Mouse (Mus musculus): ENCODE results near the gene Bola2.
A peak's percentile ranks its signal among the peaks of the same experiment; 100 is the strongest.

The Bola2 gene

GRCm38 (mm10) chr7:126710266-126710665 lies 15.1 kb downstream of the Bola2 start:
- DNase-seq, result no peak

DNA sequence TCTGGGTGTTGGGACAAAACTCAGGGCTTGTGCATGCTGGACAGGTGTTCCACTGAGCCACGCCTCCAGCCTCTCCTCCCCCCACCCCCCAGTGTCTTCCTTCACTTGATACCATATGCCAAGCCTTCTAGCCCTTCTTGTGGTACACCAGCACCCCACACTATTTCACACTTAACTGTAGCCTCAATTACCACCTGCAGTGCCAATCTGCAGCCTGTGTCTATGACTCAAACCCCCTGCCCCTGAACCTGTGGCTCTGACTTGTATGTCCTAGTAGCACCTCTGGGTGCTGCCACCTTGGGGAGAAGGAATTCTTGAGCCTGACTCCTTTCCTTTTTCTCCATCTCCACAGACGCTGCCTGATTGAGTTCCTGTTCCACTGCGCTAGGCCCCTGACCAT lies 16.7 kb downstream of the Bola2 start:
- no peak for DNase-seq

DNA sequence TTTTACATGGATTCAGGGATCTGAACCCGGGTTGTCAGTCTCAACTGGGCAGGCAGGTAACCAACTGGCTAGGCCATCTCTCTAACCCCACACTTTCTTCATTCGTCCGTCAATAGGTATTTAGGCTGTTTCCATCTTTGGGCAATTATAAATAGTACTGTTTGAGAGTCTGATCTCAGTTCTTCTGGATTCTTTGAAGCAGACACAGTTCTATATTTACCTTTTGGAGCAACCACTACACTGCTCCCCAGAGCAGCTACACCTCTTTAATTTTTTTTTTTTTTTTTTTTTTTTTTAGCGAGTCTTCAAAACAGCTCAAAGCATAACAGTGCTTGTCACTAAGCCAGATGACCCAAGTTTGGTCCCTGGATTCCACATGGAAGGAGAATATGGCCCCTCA lies 20.5 kb downstream of the Bola2 start:
- DNase-seq, result no peak

- peak; percentile 59 for DNase-seq
Observed at GRCm38 (mm10) chr7:126717566-126717965, 22.4 kb downstream of the Bola2 start.

DNA sequence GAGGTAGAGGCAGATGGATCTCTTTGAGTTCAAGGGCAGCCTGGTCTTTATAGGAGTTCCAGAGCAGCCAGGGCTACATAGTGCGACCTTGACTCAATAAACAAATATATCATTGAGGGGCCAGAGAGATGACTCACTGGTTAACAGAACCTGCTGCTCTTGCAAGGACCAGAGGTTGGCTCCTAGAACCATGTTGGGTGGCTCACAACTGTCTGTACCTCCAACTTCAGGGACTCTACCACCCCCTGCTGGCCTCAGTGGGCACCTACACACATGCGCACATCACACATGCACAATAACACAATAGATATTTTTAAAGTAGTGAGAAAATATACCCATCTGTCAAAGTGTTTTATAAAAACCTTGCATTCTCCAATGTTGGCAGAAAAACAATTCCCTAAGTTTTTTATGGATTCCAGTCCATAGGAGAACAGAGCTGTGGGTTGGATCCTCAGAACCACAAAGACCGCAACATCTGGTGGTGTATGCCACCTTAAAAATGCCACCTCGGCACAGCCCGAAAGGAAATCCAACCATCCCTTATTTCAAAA lies 23.7 kb downstream of the Bola2 start:
- no peak for DNase-seq

- DNase-seq, result no peak
Observed at GRCm38 (mm10) chr7:126721635-126722034, 26.4 kb downstream of the Bola2 start.

DNA sequence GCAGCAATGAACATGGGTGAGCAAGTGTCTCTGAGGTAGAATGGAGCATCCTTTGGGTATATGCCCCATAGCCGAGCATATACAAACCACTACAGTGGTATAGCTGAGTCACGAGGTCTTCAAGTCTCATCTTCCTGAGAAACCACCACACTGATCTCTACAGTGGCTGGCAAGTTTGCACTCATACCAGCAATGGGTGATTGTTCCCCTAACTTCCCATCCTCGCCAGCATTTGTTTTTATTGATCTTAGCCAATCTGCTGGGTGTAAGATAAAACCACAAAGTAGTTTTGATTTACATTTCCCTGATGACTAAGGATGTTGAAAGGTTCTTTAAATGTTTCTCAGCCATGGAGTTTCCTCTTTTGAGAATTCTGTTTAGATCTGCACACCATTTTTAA lies 29.9 kb downstream of the Bola2 start:
- no peak for DNase-seq

- DNase-seq, result no peak
Observed at GRCm38 (mm10) chr7:126725667-126726066, 30.5 kb downstream of the Bola2 start.

DNA sequence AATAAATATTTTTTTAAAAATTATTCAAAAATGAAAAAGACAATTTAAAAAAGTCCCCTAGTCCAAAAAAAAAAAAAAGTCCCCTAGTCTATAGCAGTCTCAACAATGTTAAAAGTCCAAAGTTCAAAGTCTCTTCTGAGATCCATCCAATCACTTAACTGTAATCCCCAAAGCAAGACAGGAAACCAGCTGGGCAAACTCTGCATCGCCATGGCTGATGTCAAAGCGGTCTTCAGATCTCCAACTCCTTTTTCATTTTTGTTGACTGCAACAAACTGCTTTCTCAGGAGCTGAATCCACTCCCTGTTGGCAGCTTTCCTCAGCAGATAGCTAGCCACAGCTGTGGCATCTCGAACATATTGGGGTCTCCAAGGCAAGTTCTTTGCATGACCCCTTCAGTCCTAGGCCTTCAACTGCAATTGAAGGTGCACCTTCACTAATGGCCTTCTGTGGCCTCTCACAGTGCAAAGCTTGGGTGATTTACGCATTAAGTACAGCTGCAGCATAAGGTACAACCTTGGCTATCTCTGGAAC lies 35.1 kb downstream of the Bola2 start:
- peak; percentile 68 for DNase-seq

DNA sequence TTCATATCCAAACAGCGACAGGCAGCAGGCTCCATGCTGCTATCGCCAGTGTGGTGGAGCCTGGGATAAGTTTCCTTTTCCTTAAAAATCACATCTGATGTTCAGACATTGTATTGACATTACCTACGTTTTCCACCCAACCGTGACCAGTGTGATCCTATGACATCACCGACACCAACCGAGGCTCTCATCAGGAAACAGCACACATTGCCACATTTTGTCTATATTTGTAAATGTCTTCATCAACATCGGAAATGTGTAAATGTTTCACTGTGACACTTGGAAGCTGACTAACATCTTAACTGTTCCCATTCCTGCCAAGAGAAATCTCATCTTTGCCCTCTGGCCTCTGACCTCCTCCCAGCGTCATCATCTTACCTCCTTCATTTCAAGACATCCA lies 40.9 kb downstream of the Bola2 start:
- no peak for DNase-seq

- DNase-seq, result no peak
Observed at GRCm38 (mm10) chr7:126739551-126739950, 44.4 kb downstream of the Bola2 start.

GRCm38 (mm10) chr7:126740132-126740735 lies 45.0 kb downstream of the Bola2 start:
- DNase-seq, result no peak

GRCm38 (mm10) chr7:126740977-126741376 lies 45.8 kb downstream of the Bola2 start:
- DNase-seq, result no peak

DNA sequence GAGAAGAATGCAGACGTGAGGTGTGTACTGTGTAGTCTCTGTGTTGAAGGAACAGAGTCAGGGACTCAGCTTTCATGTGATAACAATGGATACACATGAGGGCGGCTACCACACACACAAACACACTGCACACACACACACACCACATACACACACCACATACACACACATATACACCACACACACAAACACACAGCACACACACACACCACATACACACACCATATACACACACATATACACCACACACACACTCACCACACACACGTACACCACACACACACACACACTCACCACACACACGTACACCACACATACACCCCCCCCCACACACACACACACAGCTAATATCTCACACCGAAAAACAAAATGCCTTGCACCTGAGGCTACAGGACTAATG lies 46.3 kb downstream of the Bola2 start:
- no peak for DNase-seq

DNA sequence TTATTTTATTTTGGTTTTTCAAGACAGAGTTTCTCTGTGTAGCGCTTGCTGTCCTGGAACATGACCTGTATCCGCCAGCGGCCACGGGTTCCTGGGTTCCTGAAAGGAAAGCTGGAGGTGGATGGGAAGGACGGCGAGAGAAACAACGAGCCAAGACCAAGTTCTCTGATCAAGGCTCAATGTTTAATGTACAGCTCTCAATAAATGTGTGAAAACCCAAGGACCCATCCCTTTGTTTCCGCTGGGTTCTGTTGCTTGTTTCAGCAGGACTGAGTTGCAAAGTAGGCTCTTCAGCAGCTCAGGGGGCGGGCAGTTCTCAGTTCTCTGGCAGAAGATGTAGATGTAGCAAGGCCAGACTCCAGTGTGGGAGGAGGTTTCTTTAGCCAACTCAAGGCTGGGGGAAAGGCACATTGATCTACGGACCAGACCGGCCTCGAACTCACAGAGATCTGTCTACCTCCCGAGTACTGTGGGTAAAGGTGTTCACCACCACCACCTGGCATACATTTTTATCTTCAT lies 46.8 kb downstream of the Bola2 start:
- DNase-seq, result no peak

GRCm38 (mm10) chr7:126746066-126746465 lies 50.9 kb downstream of the Bola2 start:
- DNase-seq, result no peak

DNA sequence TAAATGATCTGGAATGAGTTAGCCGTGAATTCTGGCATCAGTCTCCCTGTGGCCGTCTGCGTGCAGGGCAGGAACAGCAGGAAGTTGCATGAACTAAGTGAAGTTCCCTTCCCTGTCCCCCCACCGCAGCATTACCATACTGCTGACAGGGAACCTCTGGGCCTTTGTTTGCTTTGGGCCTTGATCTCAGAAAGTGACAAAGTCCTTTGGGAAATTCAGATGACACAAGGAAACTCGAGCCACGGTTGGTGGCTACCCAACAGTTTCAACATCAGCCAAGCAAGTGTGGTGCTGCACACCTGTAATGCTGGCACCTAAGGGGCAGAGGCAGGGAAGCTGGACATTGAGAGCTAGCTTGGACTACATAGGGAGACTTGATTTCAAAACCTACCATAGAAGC lies 51.6 kb downstream of the Bola2 start:
- no peak for DNase-seq

DNA sequence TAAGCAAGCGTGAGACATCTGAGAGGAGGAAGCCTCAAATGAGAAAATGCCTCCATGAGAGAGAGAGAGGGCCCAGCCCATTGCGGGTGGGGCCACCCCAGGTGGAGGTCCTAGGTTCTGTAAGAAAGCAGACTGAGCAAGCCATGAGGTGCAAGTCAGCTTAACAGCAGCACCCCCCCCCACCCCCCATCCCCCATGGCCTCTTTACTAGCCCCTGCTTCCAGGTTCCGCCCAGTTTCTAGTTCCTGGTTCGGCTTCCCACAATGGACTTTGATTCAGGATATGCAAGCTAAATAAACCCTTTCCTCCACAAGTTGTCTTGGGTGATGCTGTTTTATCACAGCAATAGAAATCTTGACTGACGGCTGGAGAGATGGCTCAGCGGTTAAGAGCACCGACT lies 53.6 kb downstream of the Bola2 start:
- DNase-seq, result no peak
